Mouse (Mus musculus): ENCODE data around the gene Sirt5. TPM values are rescaled to one million over a fixed set of nuclear protein-coding genes. Genes with fewer than 3 reads are reported as not detected.
A peak's percentile ranks its signal among the peaks of the same experiment; 100 is the strongest.

Sirt5 gene
- polyA plus RNA-seq, 1 experiment: 6.7 TPM

- no peak overlapping the region for H3ac ChIP-seq (ENCODE audit: control insufficient read depth, insufficient read length)
- H3K36me3 ChIP-seq (ENCODE audit: control insufficient read depth, insufficient read depth): no peaks in the 10 kb centered on the region
Measured at GRCm38 (mm10) chr13:43374918-43375432, 9.7 kb downstream of the Sirt5 start.

DNA sequence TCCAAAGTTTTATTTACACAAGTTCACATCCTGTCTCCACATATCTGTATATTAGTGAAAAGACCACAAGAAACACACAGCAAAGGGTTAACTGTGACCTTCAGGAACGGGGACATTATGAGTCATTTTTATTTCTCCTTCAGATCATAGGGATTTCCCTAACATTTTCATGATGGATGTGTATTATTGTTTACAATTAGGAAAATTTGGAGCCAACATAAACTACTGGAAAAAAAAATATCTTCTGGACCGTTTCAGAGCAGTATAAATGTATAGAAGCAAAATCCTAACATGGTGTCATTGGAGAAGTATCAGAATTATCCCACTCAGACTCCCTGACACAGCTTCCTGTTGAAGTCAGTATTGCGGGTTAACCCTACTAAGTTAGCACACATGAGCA is 14.7 kb downstream of the Sirt5 start:
- no peak for TF ChIP-seq MYOD1 (IDR thresholded peaks at IDR 0.05; ENCODE audit: control insufficient read depth in 1 of 3, insufficient read length in 2 of 3, low read depth in 2 of 3)
- TF ChIP-seq POLR2A (IDR thresholded peaks at IDR 0.05; ENCODE audit: insufficient read length, low read depth): no peak
- H3K27me3 ChIP-seq (ENCODE audit: control insufficient read depth, insufficient read depth, insufficient read length): no peaks in the 10 kb centered on the region
- peak overlapping the region; percentile 21 for H3K4me2 ChIP-seq (ENCODE audit: low read depth)
- H3K4me3 ChIP-seq: no peak overlapping the region
- H3ac ChIP-seq (ENCODE audit: control insufficient read depth, insufficient read length): no peak overlapping the region
- H3K36me3 ChIP-seq (ENCODE audit: control insufficient read depth, insufficient read depth): no peaks in the 10 kb centered on the region
- no peaks in the 10 kb centered on the region for H3K79me2 ChIP-seq (ENCODE audit: control insufficient read depth, insufficient read depth)

More at GRCm38 (mm10) chr13:43374918-43375432, 9.7 kb downstream of the Sirt5 start:
- no peak for TF ChIP-seq POLR2A (IDR thresholded peaks at IDR 0.05; ENCODE audit: insufficient read length, low read depth)
- no peak for TF ChIP-seq CEBPB (IDR thresholded peaks at IDR 0.05; ENCODE audit: insufficient read depth, poor library complexity, severe bottlenecking)
- TF ChIP-seq USF1 (IDR thresholded peaks at IDR 0.05; ENCODE audit: low read depth): no peak
- TF ChIP-seq MYOD1 (IDR thresholded peaks at IDR 0.05; ENCODE audit: control insufficient read depth in 1 of 3, insufficient read length in 2 of 3, low read depth in 2 of 3): no peak
- no peak for TF ChIP-seq E2F4 (IDR thresholded peaks at IDR 0.05; ENCODE audit: insufficient read depth)
- no peak for TF ChIP-seq REST (IDR thresholded peaks at IDR 0.05; ENCODE audit: insufficient read depth, insufficient read length)
- no peak for TF ChIP-seq POLR2AphosphoS2 (IDR thresholded peaks at IDR 0.05; ENCODE audit: insufficient read length, low read depth)
- no peak for TF ChIP-seq MAX (IDR thresholded peaks at IDR 0.05; ENCODE audit: low read depth)
- TF ChIP-seq TCF3 (IDR thresholded peaks at IDR 0.05; ENCODE audit: insufficient read length, low read depth): no peak
- no peak for TF ChIP-seq TCF12 (IDR thresholded peaks at IDR 0.05; ENCODE audit: insufficient read depth, poor library complexity, severe bottlenecking)
- no peak for TF ChIP-seq MYOG (IDR thresholded peaks at IDR 0.05; ENCODE audit: control insufficient read depth in 1 of 3, insufficient read depth in 1 of 3, insufficient read length in 2 of 3, low read depth in 2 of 3)
- TF ChIP-seq SRF (IDR thresholded peaks at IDR 0.05; ENCODE audit: control insufficient read depth, insufficient read length, low read depth): no peak
- no peaks in the 10 kb centered on the region for H3K27me3 ChIP-seq (ENCODE audit: control insufficient read depth, insufficient read depth, insufficient read length)
- H3K4me3 ChIP-seq: no peak overlapping the region
- H3K4me2 ChIP-seq (ENCODE audit: low read depth): no peak overlapping the region
- H3K79me2 ChIP-seq (ENCODE audit: control insufficient read depth, insufficient read depth): no peaks in the 10 kb centered on the region

DNA sequence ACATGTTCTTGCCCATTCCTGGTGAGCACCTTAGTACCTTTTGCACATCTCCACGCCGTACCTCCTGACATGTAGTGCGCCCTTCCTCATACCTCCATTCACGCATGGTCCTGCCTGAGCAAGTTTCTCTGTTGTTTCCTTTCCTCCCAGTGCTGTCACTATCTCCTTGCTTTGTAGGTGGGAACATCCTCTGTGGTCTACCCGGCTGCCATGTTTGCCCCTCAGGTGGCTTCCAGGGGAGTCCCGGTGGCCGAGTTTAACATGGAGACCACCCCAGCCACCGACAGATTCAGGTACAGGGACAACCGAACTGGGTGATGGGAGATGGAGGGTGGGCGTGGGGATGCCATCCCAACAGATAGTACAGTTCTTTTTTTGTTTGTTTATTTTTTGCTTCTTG is 20.0 kb downstream of the Sirt5 start:
- Histone ChIP-seq H3K79me2 (ENCODE audit: control insufficient read depth, insufficient read depth) (no peaks in the 10 kb centered on the region), H3K27me3 (ENCODE audit: control insufficient read depth, insufficient read depth, insufficient read length) (no peaks in the 10 kb centered on the region), H3ac (ENCODE audit: control insufficient read depth, insufficient read length) (no peak overlapping the region), H3K4me2 (ENCODE audit: low read depth) (no peak overlapping the region), H3K4me3 (no peak overlapping the region), H3K36me3 (ENCODE audit: control insufficient read depth, insufficient read depth) (no peaks in the 10 kb centered on the region)
- TF ChIP-seq REST (IDR thresholded peaks at IDR 0.05; ENCODE audit: insufficient read depth, insufficient read length) (no peak), E2F4 (IDR thresholded peaks at IDR 0.05; ENCODE audit: insufficient read depth) (no peak), POLR2AphosphoS2 (IDR thresholded peaks at IDR 0.05; ENCODE audit: insufficient read length, low read depth) (no peak), CEBPB (IDR thresholded peaks at IDR 0.05; ENCODE audit: insufficient read depth, poor library complexity, severe bottlenecking) (no peak), MAX (IDR thresholded peaks at IDR 0.05; ENCODE audit: low read depth) (no peak), SRF (IDR thresholded peaks at IDR 0.05; ENCODE audit: control insufficient read depth, insufficient read length, low read depth) (no peak)

DNA sequence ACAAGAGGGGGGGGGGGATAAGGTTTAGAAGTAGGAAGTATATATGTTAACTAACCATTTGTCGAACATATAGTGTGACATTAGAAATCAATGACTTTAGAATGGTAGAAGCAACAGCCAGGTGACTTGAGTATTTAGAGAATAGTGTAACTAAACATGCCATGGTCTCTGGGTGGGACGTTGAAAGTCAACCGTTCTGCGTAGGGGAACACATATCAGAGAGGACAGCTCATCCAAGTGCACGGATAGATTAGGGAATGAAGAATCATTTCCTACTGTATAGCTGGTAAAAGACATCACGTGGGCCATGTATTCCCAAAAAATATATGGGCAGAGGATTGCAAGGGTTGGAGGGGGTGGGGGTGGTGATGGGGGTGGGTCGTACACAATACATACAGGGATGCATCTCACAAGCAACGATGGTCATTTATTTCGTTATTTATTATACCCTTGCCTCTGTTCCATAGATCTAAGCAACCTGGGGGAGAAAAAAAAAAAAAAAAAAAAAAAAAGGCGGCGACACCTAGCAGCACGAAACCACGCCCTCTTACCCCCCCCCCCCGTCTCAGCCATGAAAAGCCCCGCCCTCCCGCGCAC is 32.5 kb downstream of the Sirt5 start:
- TF ChIP-seq MYOD1 (IDR thresholded peaks at IDR 0.05; ENCODE audit: control insufficient read depth in 1 of 3, insufficient read length in 2 of 3, low read depth in 2 of 3) (no peak), POLR2AphosphoS2 (IDR thresholded peaks at IDR 0.05; ENCODE audit: insufficient read length, low read depth) (no peak), CEBPB (IDR thresholded peaks at IDR 0.05; ENCODE audit: insufficient read depth, poor library complexity, severe bottlenecking) (no peak), MYOG (IDR thresholded peaks at IDR 0.05; ENCODE audit: control insufficient read depth in 1 of 3, insufficient read depth in 1 of 3, insufficient read length in 2 of 3, low read depth in 2 of 3) (no peak), TCF12 (IDR thresholded peaks at IDR 0.05; ENCODE audit: insufficient read depth, poor library complexity, severe bottlenecking) (no peak), MAX (IDR thresholded peaks at IDR 0.05; ENCODE audit: low read depth) (no peak), REST (IDR thresholded peaks at IDR 0.05; ENCODE audit: insufficient read depth, insufficient read length) (no peak), USF1 (IDR thresholded peaks at IDR 0.05; ENCODE audit: low read depth) (no peak)
- Histone ChIP-seq H3K27me3 (ENCODE audit: control insufficient read depth, insufficient read depth, insufficient read length) (no peaks in the 10 kb centered on the region), H3K36me3 (ENCODE audit: control insufficient read depth, insufficient read depth) (peaks cover 21% of the 10 kb centered on the region), H3ac (ENCODE audit: control insufficient read depth, insufficient read length) (peak overlapping the region; percentile 78), H3K79me2 (ENCODE audit: control insufficient read depth, insufficient read depth) (peaks cover 25% of the 10 kb centered on the region), H3K4me3 (peak overlapping the region; percentile 61), H3K4me2 (ENCODE audit: low read depth) (no peak overlapping the region)

DNA sequence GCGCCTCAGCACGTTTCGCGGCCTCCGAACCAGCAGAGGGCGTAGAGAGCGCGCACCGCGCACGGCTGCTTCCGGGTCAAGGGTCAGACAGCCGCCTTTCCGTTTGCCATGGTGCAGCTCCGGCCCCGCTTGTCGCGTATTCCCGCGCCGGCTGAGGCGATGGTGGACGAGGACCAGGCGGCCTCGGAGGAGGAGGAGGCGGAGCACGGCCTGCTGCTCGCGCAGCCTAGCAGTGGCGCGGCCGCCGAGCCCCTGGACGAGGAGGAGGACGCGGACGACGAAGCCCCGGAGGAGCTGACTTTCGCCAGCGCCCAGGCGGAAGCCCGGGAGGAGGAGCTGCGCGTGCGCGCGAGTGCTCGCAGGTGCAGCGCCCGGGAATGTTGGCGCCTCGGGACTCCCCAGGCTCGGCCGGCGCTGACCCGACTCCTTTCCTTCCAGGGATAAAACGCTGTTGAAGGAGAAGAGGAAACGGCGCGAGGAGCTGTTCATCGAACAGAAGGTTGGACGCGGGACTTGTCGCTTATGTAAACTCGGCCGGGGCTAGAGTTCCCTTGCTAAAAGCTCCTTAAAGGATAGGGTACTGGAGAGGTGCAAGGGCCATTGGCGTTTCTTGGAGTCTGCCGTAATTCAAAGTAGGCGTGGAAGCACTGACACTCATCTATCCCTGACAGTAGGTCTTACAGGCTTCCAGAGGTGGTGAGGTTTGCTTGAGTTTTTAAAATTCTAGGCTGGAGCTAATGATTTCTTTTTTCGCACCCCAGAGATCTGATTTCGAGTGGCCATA is 33.2 kb downstream of the Sirt5 start, which contains the start of gene Nol7:
TSS of gene Nol7 (plus strand) at position 94 of the 784 bp plus-strand sequence.
- H3K36me3 ChIP-seq (ENCODE audit: control insufficient read depth, insufficient read depth): peaks cover 27% of the 10 kb centered on the region
- H3K4me3 ChIP-seq: peak within 1 kb of the TSS; percentile 61
- TF ChIP-seq MAX (IDR thresholded peaks at IDR 0.05; ENCODE audit: low read depth) (no peak), TCF3 (IDR thresholded peaks at IDR 0.05; ENCODE audit: insufficient read length, low read depth) (no peak), SRF (IDR thresholded peaks at IDR 0.05; ENCODE audit: control insufficient read depth, insufficient read length, low read depth) (peak; percentile 13), POLR2A (IDR thresholded peaks at IDR 0.05; ENCODE audit: insufficient read length, low read depth) (peak; percentile 87), MYOD1 (IDR thresholded peaks at IDR 0.05; ENCODE audit: control insufficient read depth in 1 of 3, insufficient read length in 2 of 3, low read depth in 2 of 3) (peak in 2 of 3 experiments; percentile 21 to 25), TCF12 (IDR thresholded peaks at IDR 0.05; ENCODE audit: insufficient read depth, poor library complexity, severe bottlenecking) (no peak), MYOG (IDR thresholded peaks at IDR 0.05; ENCODE audit: control insufficient read depth in 1 of 3, insufficient read depth in 1 of 3, insufficient read length in 2 of 3, low read depth in 2 of 3) (peak in 1 of 3 experiments; percentile 64), POLR2AphosphoS2 (IDR thresholded peaks at IDR 0.05; ENCODE audit: insufficient read length, low read depth) (peak; percentile 92), USF1 (IDR thresholded peaks at IDR 0.05; ENCODE audit: low read depth) (no peak), REST (IDR thresholded peaks at IDR 0.05; ENCODE audit: insufficient read depth, insufficient read length) (no peak), E2F4 (IDR thresholded peaks at IDR 0.05; ENCODE audit: insufficient read depth) (no peak), CEBPB (IDR thresholded peaks at IDR 0.05; ENCODE audit: insufficient read depth, poor library complexity, severe bottlenecking) (no peak)
- H3K27me3 ChIP-seq (ENCODE audit: control insufficient read depth, insufficient read depth, insufficient read length): no peaks in the 10 kb centered on the region
- peak within 1 kb of the TSS; percentile 82 for H3K4me2 ChIP-seq (ENCODE audit: low read depth)
- H3K79me2 ChIP-seq (ENCODE audit: control insufficient read depth, insufficient read depth): peaks cover 25% of the 10 kb centered on the region
- peak within 1 kb of the TSS; percentile 78 for H3ac ChIP-seq (ENCODE audit: control insufficient read depth, insufficient read length)
